Mouse (Mus musculus) liver, embryonic 12.5 days (tissue): ENCODE measurements around the gene Flt4. TPM values are rescaled to one million over a fixed set of nuclear protein-coding genes. Genes with fewer than 3 reads are reported as not detected.

ENCODE experiments used
- polyA plus RNA-seq: library from polyadenylated mRNA; unstranded; fragments of >200 nt; fragmentation: Nextera tagmentation; extraction: Ambion mirVana; gene quantifications from 2 replicates; pipeline ENCODE4 v1.2.1, GENCODE M21; 2016

Flt4 gene
- polyA plus RNA-seq, 1 experiment from 2014 or later: 4.7 TPM

Other genes starting within 250 kb of the Flt4 start
- gene Olfr1389, start 186.2 kb upstream of the Flt4 start, polyA plus RNA-seq: not detected in 2 replicates
- gene Olfr1388, start 172.6 kb upstream of the Flt4 start, polyA plus RNA-seq: 0.07 and 0.11 TPM in 2 replicates
- gene Olfr1387, start 153.9 kb upstream of the Flt4 start, polyA plus RNA-seq: not detected in 2 replicates
- gene Olfr1386, start 144.2 kb upstream of the Flt4 start, polyA plus RNA-seq: not detected in 2 replicates
- not detected in 2 replicates for gene Olfr1385, start 120.2 kb upstream of the Flt4 start, polyA plus RNA-seq
- gene Olfr1384, start 102.5 kb upstream of the Flt4 start, polyA plus RNA-seq: not detected in 2 replicates
- gene Olfr1383, start 89.6 kb upstream of the Flt4 start, polyA plus RNA-seq: not detected in 2 replicates
- not detected in 2 replicates for gene Olfr1382, start 81.0 kb upstream of the Flt4 start, polyA plus RNA-seq
- gene Olfr1381, start 65.8 kb upstream of the Flt4 start, polyA plus RNA-seq: not detected in 2 replicates
- not detected in 2 replicates for gene Olfr1380, start 52.4 kb upstream of the Flt4 start, polyA plus RNA-seq
- gene Scgb3a1, start 54.3 kb downstream of the Flt4 start, polyA plus RNA-seq: not detected in 2 replicates
- 40.2 and 44.7 TPM in 2 replicates for gene Cnot6, start 103.5 kb downstream of the Flt4 start, polyA plus RNA-seq
- 3.2 and 3.3 TPM in 2 replicates for gene Gfpt2, start 184.9 kb downstream of the Flt4 start, polyA plus RNA-seq
- gene Mapk9, start 237.5 kb downstream of the Flt4 start, polyA plus RNA-seq: 34.6 and 38.2 TPM in 2 replicates